Mouse (Mus musculus): ENCODE results near the gene Ebf1.

DNA sequence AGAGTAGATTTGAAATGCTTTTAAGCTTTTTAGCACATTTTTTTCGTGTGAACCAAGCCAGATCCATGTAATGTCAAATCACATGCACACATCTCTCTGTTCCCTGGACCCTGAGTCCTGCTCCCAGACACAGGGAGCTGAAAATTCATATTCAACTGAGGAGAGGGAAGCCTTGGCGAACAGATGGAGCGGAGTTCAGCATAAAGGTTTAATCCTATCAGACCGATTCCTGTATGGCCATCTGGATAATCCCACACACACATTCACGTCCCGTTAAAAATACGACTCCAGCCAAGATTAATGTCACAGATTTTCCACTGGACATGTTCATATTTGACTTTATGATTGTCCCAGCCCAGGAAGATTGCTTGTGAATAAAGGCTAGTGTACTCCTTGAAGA, 282.8 kb downstream of the Ebf1 start:
- TF ChIP-seq CTCF (IDR thresholded peaks at IDR 0.05; ENCODE audit: control insufficient read depth, insufficient read depth, low read length) (no peak), POLR2A (IDR thresholded peaks at IDR 0.05; ENCODE audit: borderline replicate concordance, control insufficient read depth, low read depth, low read length) (no peak)

All from bone marrow, adult 2 months (tissue).